Mouse (Mus musculus): ENCODE measurements at regions not wholly inside any gene's neighbourhood (a gene's known extent, or its start where the extent isn't known, plus 50 kb on each side); places are given as distances from the start of the nearest gene placed in this dataset.

- H3K27me3 ChIP-seq (ENCODE audit: control insufficient read depth, insufficient read depth, low read length) = no peaks in the 10 kb centered on the region
- H3K9me3 ChIP-seq (ENCODE audit: control insufficient read depth, low read length) = no peaks in the 10 kb centered on the region
- H3K4me2 ChIP-seq (replicated peaks; ENCODE audit: low read depth, low read length) = no peak overlapping the region
- no peak overlapping the region for H3K4me3 ChIP-seq (ENCODE audit: low read length)
- H3K9ac ChIP-seq (ENCODE audit: low read depth, low read length) = no peak overlapping the region
- H3K4me1 ChIP-seq (ENCODE audit: control insufficient read depth, insufficient read depth, low read length) = no peaks in the 10 kb centered on the region
- no peaks in the 10 kb centered on the region for H3K36me3 ChIP-seq (ENCODE audit: control insufficient read depth, insufficient read depth, low read length)
- ATAC-seq (ENCODE audit: low FRiP score, low TSS enrichment) = no peak
- H3K27ac ChIP-seq (ENCODE audit: low read depth, low read length) = no peak overlapping the region
- WGBS = 92% methylated on average over 1 of the region's 1 CpGs
Measured at GRCm38 (mm10) chr4:11903861-11904260, 77.2 kb downstream of the Gm10604 start.

GRCm38 (mm10) chr4:11903401-11903800, 77.7 kb downstream of the Gm10604 start:
- no peak for ATAC-seq (ENCODE audit: low FRiP score, low TSS enrichment)
- no peak overlapping the region for H3K4me2 ChIP-seq (replicated peaks; ENCODE audit: low read depth, low read length)
- H3K27me3 ChIP-seq (ENCODE audit: control insufficient read depth, insufficient read depth, low read length) = no peaks in the 10 kb centered on the region
- no peaks in the 10 kb centered on the region for H3K36me3 ChIP-seq (ENCODE audit: control insufficient read depth, insufficient read depth, low read length)
- H3K9ac ChIP-seq (ENCODE audit: low read depth, low read length) = no peak overlapping the region
- H3K9me3 ChIP-seq (ENCODE audit: control insufficient read depth, low read length) = no peaks in the 10 kb centered on the region
- H3K4me3 ChIP-seq (ENCODE audit: low read length) = no peak overlapping the region
- 91% methylated on average over 5 of the region's 5 CpGs for WGBS
- H3K4me1 ChIP-seq (ENCODE audit: control insufficient read depth, insufficient read depth, low read length) = no peaks in the 10 kb centered on the region
- no peak overlapping the region for H3K27ac ChIP-seq (ENCODE audit: low read depth, low read length)

- H3K36me3 ChIP-seq (ENCODE audit: control insufficient read depth, insufficient read depth, low read length) = no peaks in the 10 kb centered on the region
- no peak overlapping the region for H3K9ac ChIP-seq (ENCODE audit: low read depth, low read length)
- peak; percentile 64; the same call in 1 of the 2 replicates for ATAC-seq (ENCODE audit: low FRiP score, low TSS enrichment)
- no peak overlapping the region for H3K27ac ChIP-seq (ENCODE audit: low read depth, low read length)
- 11% methylated on average over 10 of the region's 10 CpGs for WGBS
- H3K4me2 ChIP-seq (replicated peaks; ENCODE audit: low read depth, low read length) = no peak overlapping the region
- no peaks in the 10 kb centered on the region for H3K9me3 ChIP-seq (ENCODE audit: control insufficient read depth, low read length)
- no peaks in the 10 kb centered on the region for H3K27me3 ChIP-seq (ENCODE audit: control insufficient read depth, insufficient read depth, low read length)
- no peaks in the 10 kb centered on the region for H3K4me1 ChIP-seq (ENCODE audit: control insufficient read depth, insufficient read depth, low read length)
- no peak overlapping the region for H3K4me3 ChIP-seq (ENCODE audit: low read length)
Measured at GRCm38 (mm10) chr4:11899979-11900624, 81.0 kb downstream of the Gm10604 start.

- no peaks in the 10 kb centered on the region for H3K27me3 ChIP-seq (ENCODE audit: control insufficient read depth, insufficient read depth, low read length)
- no peaks in the 10 kb centered on the region for H3K4me1 ChIP-seq (ENCODE audit: control insufficient read depth, insufficient read depth, low read length)
- no peaks in the 10 kb centered on the region for H3K9me3 ChIP-seq (ENCODE audit: control insufficient read depth, low read length)
- no peak for ATAC-seq (ENCODE audit: low FRiP score, low TSS enrichment)
- no peak overlapping the region for H3K4me2 ChIP-seq (replicated peaks; ENCODE audit: low read depth, low read length)
- H3K36me3 ChIP-seq (ENCODE audit: control insufficient read depth, insufficient read depth, low read length) = no peaks in the 10 kb centered on the region
- no peak overlapping the region for H3K27ac ChIP-seq (ENCODE audit: low read depth, low read length)
- no peak overlapping the region for H3K4me3 ChIP-seq (ENCODE audit: low read length)
- no peak overlapping the region for H3K9ac ChIP-seq (ENCODE audit: low read depth, low read length)
Measured at GRCm38 (mm10) chr4:11897231-11897630, 83.8 kb downstream of the Gm10604 start.

GRCm38 (mm10) chr4:11895857-11896825, 84.9 kb downstream of the Gm10604 start:
- no peaks in the 10 kb centered on the region for H3K9me3 ChIP-seq (ENCODE audit: control insufficient read depth, low read length)
- H3K9ac ChIP-seq (ENCODE audit: low read depth, low read length) = no peak overlapping the region
- no peak overlapping the region for H3K4me2 ChIP-seq (replicated peaks; ENCODE audit: low read depth, low read length)
- no peak for ATAC-seq (ENCODE audit: low FRiP score, low TSS enrichment)
- H3K27ac ChIP-seq (ENCODE audit: low read depth, low read length) = no peak overlapping the region
- H3K4me3 ChIP-seq (ENCODE audit: low read length) = no peak overlapping the region
- H3K4me1 ChIP-seq (ENCODE audit: control insufficient read depth, insufficient read depth, low read length) = no peaks in the 10 kb centered on the region
- WGBS = 81% methylated on average over 6 of the region's 6 CpGs
- H3K27me3 ChIP-seq (ENCODE audit: control insufficient read depth, insufficient read depth, low read length) = no peaks in the 10 kb centered on the region
- H3K36me3 ChIP-seq (ENCODE audit: control insufficient read depth, insufficient read depth, low read length) = no peaks in the 10 kb centered on the region

- WGBS = 67% methylated on average over 9 of the region's 9 CpGs
- no peak overlapping the region for H3K27ac ChIP-seq (ENCODE audit: low read depth, low read length)
- no peaks in the 10 kb centered on the region for H3K9me3 ChIP-seq (ENCODE audit: control insufficient read depth, low read length)
- H3K4me2 ChIP-seq (replicated peaks; ENCODE audit: low read depth, low read length) = no peak overlapping the region
- ATAC-seq (ENCODE audit: low FRiP score, low TSS enrichment) = no peak; the same call in 1 of the 2 replicates
- H3K36me3 ChIP-seq (ENCODE audit: control insufficient read depth, insufficient read depth, low read length) = no peaks in the 10 kb centered on the region
- no peak overlapping the region for H3K9ac ChIP-seq (ENCODE audit: low read depth, low read length)
- H3K4me1 ChIP-seq (ENCODE audit: control insufficient read depth, insufficient read depth, low read length) = no peaks in the 10 kb centered on the region
- H3K4me3 ChIP-seq (ENCODE audit: low read length) = no peak overlapping the region
- H3K27me3 ChIP-seq (ENCODE audit: control insufficient read depth, insufficient read depth, low read length) = no peaks in the 10 kb centered on the region
Measured at GRCm38 (mm10) chr4:11893560-11894205, 87.4 kb downstream of the Gm10604 start.

GRCm38 (mm10) chr4:11889039-11889600, 91.9 kb downstream of the Gm10604 start:
- H3K4me1 ChIP-seq (ENCODE audit: control insufficient read depth, insufficient read depth, low read length) = no peaks in the 10 kb centered on the region
- H3K9me3 ChIP-seq (ENCODE audit: control insufficient read depth, low read length) = no peaks in the 10 kb centered on the region
- WGBS = 89% methylated on average over 6 of the region's 6 CpGs
- H3K36me3 ChIP-seq (ENCODE audit: control insufficient read depth, insufficient read depth, low read length) = no peaks in the 10 kb centered on the region
- H3K27me3 ChIP-seq (ENCODE audit: control insufficient read depth, insufficient read depth, low read length) = no peaks in the 10 kb centered on the region
- ATAC-seq (ENCODE audit: low FRiP score, low TSS enrichment) = no peak
- H3K27ac ChIP-seq (ENCODE audit: low read depth, low read length) = no peak overlapping the region
- no peak overlapping the region for H3K4me3 ChIP-seq (ENCODE audit: low read length)
- H3K4me2 ChIP-seq (replicated peaks; ENCODE audit: low read depth, low read length) = no peak overlapping the region
- no peak overlapping the region for H3K9ac ChIP-seq (ENCODE audit: low read depth, low read length)

- H3K27me3 ChIP-seq (ENCODE audit: control insufficient read depth, insufficient read depth, low read length) = no peaks in the 10 kb centered on the region
- no peaks in the 10 kb centered on the region for H3K4me1 ChIP-seq (ENCODE audit: control insufficient read depth, insufficient read depth, low read length)
- H3K9me3 ChIP-seq (ENCODE audit: control insufficient read depth, low read length) = no peaks in the 10 kb centered on the region
- no peak for ATAC-seq (ENCODE audit: low FRiP score, low TSS enrichment)
- no peak overlapping the region for H3K27ac ChIP-seq (ENCODE audit: low read depth, low read length)
- 0% methylated on average over 1 of the region's 1 CpGs for WGBS
- no peak overlapping the region for H3K4me2 ChIP-seq (replicated peaks; ENCODE audit: low read depth, low read length)
- no peaks in the 10 kb centered on the region for H3K36me3 ChIP-seq (ENCODE audit: control insufficient read depth, insufficient read depth, low read length)
- no peak overlapping the region for H3K4me3 ChIP-seq (ENCODE audit: low read length)
- no peak overlapping the region for H3K9ac ChIP-seq (ENCODE audit: low read depth, low read length)
Measured at GRCm38 (mm10) chr4:11887377-11887776, 93.7 kb downstream of the Gm10604 start.

Measured in kidney, embryonic 14.5 days (tissue).